Mouse (Mus musculus): Measurements from ENCODE around the gene Klhdc4.

Gene Klhdc4

DNA sequence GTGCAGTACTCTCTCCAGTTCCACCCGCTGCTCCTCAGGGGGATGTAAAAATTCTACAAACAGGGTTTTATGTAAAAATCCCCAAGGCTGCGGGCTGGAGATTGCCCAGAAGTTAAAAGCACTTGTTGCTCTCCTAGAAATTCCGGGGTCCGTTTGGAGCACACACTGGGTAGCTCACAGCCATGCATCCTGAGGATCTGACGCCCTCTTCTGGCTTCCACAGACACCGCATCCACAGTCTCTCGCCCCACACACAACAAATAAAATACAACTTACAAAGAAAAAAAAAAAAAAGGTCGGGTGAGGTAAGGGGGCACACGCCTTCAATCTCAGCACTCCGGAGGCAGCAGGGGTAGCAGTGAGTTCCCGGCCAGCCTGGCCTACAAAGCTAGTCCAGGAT is 21.3 kb downstream of the Klhdc4 start:
- DNase-seq (ENCODE audit: low spot score), result no peak

DNA sequence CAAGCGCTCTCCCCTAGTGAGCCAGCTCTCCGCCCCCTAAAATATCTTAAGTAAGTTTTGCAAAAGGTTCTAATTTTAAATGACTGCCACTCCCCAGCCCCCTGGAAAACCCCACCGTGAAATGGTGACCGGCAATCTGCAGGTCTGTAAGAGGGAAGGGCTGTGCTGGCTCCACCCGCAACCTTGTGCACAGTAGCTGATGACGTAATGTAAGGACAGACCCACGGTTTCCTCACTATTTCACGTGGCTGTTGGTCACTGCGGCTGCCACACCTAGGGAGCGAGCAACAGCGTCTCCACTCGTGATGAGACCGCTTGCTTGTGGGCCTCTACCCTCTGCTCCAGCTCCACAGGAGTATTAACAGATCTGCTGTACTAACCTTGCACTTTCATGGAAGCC is 23.2 kb downstream of the Klhdc4 start:
- DNase-seq (ENCODE audit: low spot score), result no peak

DNA sequence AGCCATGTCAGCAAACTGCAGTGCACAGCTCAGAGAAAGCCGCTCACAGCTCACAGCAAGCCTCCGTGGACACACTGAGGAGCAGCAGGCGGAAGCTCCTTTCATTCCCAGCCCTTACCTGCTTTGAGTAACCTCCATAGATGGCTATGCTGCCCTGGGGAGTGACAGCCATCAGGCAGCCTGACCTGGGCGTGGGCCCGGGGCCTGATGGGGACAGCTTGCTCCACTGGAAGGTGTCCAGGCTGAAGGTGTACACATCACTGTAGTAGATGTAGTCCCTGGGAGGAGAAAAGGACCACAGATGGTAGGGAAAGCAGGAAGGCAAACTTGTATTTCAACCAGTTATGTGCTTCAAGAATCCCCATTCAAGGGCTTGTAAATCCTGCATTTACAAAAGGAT is 24.5 kb downstream of the Klhdc4 start:
- no peak for DNase-seq (ENCODE audit: low spot score)

DNA sequence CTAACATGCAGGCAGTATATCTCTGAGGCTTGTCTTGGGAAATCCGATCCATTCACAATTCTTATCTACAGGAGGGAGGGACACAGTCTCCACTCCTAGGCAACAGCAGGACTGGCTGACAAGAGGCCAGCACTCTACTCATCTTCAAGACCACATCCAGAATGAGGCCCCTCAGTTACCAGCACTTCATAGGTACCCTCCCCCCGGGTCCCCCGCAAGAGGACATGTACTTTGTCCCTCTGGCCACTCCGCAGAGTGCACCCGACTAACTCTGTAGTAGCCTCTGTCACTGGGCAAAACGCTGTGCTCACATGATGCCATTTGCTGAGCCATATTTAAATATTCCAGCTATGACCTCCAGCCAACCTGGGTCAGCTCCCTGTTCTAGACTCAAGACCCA is 31.0 kb downstream of the Klhdc4 start:
- no peak for DNase-seq (ENCODE audit: low spot score)

DNA sequence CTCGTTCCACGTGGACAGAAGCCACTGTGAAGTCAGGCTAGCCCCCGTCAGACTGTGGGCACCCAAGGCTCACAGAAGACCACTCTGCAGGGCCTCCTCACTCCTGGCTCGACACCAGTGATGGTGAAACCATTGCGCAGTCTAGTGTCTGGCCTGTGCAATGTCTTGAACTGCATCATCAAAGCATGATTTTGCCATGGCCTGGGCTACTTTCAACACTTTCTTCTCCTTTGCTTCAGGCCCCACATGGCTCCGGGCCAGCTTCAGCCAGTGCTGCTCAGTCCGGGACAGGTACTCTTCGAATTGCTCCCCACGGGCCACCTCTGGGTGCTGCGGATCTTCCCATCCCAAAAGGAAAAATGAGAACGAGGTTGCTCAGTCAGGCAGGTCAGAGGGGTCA is 33.0 kb downstream of the Klhdc4 start:
- no peak for DNase-seq (ENCODE audit: low spot score)

DNA sequence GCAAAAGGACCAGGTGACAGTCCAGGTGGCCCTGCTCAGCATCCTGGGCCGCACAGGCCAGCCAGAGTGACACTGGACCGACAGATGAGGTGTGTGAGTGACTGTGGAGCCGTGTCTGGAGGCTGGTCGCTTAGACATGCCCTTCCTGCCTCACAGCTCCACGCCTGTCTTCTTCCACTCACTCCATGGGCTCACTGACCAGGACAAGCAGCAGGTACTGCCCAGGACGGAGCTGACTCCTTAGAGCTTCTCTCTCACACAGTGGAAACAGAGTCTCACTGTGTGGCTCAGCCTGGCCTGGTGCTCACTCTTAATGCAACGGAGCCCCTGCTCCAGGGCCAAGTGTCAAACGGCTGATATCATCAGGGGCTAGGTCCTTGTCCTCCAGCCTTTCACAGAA is 33.9 kb downstream of the Klhdc4 start:
- no peak for DNase-seq (ENCODE audit: low spot score)

DNA sequence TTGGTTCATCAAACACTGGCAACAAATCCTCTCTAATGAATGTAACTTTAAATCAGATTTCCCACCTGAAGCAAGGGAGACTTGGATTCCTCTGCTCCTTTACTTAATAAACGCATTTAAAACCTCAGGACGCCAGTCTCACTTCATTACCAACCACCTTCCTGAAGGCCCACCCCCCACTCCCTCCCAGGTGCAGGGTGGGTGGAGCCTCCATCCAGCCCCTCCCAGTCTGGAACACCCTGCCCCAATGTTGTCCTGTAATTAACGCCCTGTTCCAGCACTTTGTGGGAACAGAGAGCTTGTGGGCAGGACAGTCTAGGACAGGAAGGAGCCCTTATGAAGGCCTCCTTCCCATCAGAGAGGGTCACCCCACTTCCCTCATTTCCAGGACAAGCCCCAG is 35.2 kb downstream of the Klhdc4 start:
- DNase-seq (ENCODE audit: low spot score), result no peak

DNA sequence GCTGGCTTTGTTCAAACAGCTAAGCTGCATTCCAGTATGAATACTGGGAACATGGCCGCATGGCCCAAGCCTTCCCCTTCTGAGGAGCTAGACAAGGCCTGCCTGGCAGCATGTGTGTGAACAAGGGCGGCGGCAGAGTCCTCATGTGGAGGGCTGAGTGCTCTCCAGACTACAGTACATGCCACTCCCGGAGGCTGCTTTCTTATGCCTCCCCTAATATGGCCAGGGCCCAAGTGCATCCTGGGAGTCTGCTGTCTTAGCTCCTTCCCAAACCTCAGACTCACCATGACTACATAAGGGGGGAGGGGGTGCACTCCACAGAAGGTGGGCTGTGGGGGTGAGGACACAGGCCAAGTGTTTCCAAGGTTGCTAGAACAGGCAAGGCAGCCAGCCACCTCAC is 36.7 kb downstream of the Klhdc4 start:
- DNase-seq (ENCODE audit: low spot score), result no peak

DNA sequence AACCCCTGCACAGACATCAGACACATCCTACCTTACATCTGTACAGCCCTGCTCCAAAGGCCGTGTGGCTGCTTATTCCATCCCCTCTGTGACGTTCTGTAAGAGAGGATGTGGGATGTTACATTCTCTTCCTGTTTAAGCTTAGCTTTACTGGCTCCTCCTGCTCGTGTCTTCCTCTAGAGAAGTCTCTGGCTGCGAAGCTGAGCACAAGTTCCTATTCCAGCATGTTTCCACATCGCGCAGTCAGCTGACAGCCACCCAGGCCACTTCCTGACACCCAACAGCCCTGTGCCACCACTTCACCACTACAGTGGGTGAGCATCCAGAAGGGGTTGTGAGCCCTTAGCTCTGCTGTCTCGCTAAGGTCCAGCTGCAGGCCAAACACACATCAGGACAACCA is 37.2 kb downstream of the Klhdc4 start:
- no peak for DNase-seq (ENCODE audit: low spot score)

DNA sequence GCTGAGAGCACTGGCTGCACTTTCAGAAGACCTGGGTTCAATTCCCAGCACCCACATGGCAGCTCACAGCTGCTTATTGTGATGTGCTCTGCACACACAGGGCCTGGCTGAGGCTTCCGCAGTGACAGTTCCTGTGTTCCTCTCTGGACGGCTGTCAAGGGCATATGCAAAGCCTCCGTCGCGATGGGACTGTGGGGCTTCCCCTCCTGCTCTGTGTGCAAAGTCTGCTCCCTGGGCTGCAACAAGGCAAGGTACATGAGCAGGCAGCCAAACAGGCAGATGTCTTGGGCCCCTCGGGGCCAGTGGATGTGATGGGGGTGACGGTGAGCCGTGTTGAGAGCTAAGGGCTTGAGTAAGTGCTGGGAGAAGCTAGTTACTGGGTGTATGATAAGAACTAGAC is 40.6 kb downstream of the Klhdc4 start:
- DNase-seq (ENCODE audit: low spot score), result no peak

DNA sequence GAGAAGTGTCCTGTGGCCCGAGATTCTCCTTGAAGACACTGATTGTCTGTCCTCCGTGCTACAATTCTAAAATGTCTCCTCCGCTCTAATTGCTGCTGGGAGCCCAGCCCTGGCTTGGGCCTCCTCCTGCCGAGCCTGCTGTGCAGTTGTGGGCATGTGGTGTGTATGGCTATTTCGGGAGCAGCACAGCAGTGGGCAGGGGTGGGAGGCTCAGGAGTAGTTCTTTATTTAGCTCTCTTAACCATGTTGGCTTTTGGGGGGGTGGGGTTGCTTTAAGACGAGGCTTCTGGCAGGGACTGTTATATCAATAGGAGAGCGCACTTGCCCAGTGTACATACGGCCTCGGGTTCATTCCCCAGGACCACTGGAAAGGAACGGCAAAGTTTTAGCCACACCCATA is 42.8 kb downstream of the Klhdc4 start:
- no peak for DNase-seq (ENCODE audit: low spot score)

DNA sequence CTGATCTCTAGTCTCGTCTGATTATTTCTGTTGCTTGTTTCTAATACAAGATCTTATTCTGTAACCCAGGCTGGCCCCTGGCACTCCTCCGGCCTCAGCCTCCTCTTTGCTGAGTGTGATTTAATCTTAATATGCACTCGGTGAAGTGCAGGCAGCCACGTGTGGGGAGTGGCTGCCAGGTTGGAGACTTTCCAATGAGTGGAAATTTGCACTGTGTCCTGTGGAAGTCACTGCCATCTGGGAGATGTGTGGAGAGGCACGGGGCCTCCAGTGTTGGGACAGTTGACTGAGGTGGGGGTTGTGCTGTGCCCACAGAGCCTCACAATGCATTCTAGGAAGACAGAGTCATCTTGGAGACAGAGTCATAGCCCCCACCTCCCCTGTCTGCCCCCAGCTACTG is 46.9 kb downstream of the Klhdc4 start:
- DNase-seq (ENCODE audit: low spot score), result no peak

DNA sequence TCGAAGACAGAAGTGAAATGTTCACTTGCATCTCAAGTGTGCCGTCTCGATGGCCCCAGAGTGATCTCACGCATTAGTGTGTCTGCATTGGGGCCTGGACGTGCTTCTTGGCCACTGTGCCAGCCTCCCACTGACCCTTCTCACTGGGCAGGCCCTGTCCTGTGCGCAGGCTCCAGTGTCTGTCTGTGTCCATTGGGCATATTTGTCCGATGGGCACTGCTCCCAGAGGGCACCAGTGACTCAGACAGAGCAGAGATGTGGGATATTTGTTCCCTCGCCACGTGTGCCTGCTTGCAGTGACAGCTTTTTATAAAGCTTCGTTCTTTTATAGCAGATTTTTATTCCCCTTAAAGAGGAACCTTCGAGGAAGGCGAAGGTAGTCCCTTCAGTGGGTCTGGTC is 55.5 kb downstream of the Klhdc4 start:
- no peak for DNase-seq (ENCODE audit: low spot score)

DNA sequence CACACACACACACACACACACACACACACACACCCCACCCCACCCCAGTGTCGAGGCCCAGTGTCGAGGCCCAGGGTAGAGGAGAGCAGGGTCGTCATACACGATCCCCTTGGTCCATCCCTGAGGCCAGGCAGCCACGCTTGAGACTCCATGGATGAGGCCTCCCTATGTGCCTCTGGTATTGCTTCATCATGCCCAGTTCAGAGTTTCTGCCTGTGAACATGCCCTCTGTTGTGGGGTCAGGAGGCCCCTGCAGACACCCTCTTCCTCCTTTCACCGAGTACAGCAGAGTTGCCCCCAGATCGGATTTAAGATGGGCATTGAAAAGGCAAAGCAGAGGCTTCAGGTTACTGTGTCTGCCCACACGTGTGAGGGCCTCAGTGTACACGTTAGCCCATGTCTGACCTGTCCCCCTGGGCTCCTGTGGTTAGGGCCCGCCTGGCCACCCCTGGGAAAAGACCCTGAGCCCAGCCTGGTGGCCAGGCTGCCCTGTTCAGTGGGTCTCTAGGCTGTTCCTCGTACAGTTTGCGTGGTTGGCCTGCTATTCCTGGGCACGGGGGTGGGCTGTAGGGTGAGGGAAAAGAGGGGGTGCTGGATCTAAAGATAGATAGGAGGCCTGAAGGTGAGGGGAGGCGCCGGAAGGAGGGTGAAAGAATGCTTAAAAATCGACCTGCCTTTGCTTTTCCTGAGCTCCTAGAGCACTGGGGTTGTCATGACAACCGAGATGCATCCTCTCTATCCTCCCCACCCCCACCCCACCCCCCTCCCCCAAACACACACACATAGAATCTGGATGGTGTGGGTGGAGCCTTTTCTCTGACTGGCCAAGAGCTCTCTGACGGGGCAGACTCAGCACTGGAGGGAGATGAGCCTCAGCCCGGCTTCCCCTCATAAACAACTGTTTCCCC is 58.3 kb downstream of the Klhdc4 start:
- DNase-seq (ENCODE audit: low spot score), result no peak

DNA sequence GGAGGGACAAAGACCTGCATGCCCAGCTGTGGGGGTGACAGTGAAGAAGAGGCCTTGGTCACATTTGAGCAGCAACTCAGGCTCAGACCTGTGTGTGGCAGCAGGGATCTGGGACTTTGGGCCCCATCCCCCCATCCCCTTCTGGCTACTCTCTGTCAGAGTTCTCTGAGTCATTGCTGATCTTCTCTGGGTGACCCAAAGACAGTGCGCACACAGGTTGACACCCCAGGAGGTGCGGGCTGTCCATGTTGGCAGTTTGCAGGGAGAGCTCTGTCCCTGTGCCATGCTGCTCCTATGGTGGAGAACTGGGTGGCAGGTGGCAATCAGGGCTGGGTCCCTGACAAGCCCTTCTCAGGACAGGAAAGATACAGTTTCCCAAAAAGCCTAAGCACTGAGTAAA is 59.7 kb downstream of the Klhdc4 start:
- DNase-seq (ENCODE audit: low spot score), result no peak

DNA sequence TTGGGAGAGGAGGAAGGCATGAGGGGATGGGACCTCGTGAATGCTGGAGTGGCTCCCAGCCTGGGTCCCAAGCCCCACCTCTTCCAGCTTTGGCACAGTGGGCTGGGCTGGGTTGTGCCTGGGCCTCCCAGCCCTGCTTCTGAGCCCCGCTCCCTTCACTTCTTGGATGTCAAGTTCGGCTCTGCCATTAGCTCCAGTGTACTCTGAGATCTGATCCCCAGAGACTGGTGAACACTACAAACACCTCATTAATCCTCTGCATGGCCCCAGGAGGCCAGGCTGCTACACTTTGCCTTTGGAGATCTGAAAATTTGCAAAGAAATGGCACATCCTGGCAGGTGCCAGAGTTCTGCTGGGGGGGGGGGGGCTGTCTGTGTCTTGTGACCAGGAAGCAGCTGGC is 60.3 kb downstream of the Klhdc4 start:
- no peak for DNase-seq (ENCODE audit: low spot score)

DNA sequence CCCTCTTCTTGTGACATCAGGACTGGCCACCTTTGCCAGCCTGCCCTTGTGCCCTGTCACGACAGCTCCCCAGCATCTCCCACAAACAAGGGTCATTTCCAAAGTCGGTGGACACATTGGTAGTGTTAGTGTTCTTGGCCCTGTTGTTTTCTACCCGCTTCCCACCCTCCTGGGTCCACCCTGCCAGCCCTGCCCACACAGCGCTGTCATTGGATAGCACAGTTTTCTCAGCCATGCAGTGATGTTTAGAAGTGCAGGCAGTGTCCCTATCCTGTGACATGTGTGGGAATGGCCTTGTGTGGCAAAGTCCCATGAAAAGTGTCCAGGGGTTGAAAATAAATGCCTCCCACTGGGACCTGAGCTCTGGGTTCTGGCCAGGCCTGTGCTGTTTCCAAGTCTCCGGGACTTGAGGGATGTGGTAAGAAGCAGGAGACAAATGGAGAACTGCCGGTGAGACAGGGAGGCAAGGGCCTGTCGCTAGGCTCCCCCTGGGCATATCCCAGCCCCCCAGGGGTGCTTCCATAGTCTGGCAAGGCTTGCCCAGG is 63.7 kb downstream of the Klhdc4 start:
- no peak for DNase-seq (ENCODE audit: low spot score)

DNA sequence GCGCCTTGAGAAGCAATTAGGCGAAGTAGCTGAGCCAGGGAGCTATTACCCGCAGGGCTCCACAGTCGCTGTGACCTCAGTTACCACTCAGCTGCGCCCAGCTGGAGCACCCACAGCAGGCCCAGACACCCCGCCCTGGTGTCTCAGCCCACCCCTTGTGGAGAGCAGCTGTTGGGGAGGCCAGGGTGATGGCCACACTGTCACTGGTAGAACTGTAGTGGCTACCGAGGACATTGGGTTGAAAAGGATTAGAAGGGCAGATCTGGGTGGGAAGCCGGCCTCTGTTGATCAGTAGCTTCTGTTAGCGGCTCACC is 65.7 kb downstream of the Klhdc4 start:
- no peak for DNase-seq (ENCODE audit: low spot score)

DNA sequence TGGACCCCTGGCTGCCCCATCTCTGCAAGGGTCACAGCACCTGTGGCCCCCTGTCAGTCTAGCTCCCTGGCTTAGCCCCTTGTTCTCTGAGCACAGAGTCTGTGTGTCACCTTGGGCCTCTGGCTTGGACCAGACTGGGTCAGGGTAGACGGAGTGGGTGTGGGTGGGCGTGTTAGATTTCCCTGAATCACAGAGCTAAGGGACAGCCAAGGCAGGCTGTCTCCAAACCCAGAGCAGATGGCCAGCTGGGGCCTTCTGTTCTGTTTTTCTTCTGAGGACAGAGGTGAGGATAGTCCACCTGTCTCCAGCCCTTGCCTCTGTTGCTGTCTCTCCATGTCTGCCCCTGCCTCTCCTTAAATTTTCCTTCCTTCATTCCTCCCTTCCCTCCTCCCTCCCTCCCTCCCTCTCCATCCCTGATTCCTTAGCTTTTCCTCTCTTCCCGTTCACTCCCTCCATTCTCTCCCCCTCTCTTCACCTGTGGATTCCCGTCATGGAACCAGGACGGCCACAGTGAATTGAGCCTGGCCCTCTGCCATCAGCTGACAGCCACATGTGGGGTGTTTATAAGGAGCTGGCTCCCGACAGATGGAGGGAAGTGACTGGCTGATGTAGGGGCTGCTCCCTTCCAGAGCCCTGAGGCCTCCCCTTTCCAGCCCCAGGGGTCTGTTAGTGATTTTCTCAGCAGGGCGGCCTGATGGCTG is 66.2 kb downstream of the Klhdc4 start:
- no peak for DNase-seq (ENCODE audit: low spot score)

DNA sequence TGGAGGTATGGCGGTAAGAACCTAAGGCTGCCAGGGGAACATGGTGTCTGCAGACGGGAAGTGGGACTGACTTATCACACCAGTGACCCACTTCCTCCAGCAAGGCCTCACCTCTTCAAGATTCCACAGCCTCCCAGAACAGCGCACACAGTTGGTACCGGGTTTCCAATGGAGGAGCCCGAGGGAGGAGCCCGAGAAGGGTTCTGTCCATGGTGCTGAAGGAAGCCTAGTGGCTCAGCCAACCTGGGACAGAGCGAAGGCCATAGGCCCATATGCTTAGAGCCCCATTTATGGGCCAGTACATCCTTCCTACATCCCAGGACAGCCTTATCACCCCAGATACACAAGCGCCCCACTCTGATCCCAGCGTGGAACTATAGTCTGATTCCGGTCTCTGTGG is 67.9 kb downstream of the Klhdc4 start:
- peak; percentile 28 for DNase-seq (ENCODE audit: low spot score)

DNA sequence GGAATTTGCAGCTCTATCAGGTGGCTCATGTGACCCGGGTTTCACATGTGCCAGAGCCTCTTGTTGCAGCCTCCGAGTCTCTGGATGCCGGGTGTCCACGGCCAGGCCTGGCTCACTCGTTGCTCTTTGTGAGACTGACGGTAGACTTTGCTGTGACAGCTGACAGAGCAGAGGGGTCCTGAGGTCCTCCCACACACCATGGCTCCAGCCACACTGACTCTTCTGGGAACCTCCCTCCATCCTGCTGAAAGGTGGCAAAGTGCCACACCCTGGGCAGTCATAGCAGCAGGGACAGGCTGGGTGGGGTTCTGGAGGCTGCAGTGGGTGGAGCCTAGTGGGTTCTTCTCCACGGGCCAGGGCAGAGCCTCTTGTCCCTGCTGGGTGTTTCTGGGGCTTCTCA is 68.9 kb downstream of the Klhdc4 start:
- no peak for DNase-seq (ENCODE audit: low spot score)

DNA sequence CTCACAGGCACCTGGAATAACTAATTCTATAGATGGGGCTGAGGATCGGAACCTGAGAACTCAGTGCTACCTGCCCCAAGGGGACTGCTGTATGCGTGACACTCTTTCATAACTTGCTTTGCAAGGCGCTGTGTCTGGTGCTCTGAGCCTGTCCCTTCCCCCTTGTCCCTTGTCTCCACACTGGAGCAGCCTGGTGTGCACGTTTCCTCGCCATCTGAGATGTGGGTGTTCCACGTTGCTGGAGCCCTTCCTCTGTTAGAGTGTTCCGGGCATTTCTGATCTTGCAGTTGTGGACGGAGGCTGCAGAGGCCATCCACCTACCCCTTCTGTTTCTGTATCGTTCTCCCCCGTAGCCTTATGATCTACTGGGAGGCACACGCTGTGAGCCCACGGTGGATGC is 70.9 kb downstream of the Klhdc4 start:
- DNase-seq (ENCODE audit: low spot score), result no peak

DNA sequence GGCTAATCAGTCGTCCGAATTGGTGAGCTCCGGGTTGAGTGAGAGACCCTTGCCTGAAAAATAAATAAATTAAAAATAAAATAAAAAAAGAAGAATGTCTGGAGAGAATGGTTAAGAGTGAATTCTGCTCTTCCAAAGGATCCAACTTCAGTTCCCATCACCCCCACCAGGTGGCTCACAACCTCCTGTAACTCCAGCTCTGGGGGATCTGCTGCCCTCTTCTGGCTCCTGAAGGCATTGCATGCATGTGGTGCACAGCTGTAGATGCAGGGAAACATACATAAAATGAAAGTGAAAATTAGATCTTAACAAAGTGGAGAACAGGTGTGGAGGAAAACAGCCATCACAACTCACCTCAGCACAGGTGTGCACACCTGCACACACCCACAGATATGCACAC is 78.0 kb downstream of the Klhdc4 start:
- DNase-seq (ENCODE audit: low spot score), result peak; percentile 61

DNA sequence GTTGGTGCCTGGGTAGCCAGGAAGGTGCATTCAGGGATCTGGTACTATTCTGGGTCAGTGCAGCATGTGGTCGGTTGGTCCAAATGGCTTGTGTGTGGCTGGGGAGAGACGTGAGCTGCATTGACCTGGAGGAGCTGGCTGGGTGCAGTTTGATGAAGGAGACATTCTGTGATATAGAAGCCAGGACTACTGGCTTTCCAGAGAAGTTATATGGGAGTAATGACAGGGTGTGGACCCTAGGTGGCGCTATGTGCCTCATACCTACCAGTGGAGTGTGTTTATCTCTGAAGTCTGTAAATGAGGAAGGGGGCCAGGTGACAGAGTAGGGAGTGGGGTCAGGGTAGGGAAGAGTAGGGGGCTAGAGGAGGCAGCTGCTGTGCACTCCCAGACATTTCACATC is 78.9 kb downstream of the Klhdc4 start:
- no peak for DNase-seq (ENCODE audit: low spot score)

Measured in ovary, postnatal 14 days (tissue).